Mouse (Mus musculus) urinary bladder, postnatal 25 days (tissue): ENCODE data around the gene Cyld.
"Not testable (repeated sequence)": the region's sequence is repeated elsewhere in the genome, so short reads cannot be mapped to it uniquely, and the experiment has no call there.

Source experiments
- DNase-seq: peaks from one replicate; pipeline ENCODE4 v3.0.0; 2022; ENCODE audit warnings: low spot score

The Cyld gene

DNA sequence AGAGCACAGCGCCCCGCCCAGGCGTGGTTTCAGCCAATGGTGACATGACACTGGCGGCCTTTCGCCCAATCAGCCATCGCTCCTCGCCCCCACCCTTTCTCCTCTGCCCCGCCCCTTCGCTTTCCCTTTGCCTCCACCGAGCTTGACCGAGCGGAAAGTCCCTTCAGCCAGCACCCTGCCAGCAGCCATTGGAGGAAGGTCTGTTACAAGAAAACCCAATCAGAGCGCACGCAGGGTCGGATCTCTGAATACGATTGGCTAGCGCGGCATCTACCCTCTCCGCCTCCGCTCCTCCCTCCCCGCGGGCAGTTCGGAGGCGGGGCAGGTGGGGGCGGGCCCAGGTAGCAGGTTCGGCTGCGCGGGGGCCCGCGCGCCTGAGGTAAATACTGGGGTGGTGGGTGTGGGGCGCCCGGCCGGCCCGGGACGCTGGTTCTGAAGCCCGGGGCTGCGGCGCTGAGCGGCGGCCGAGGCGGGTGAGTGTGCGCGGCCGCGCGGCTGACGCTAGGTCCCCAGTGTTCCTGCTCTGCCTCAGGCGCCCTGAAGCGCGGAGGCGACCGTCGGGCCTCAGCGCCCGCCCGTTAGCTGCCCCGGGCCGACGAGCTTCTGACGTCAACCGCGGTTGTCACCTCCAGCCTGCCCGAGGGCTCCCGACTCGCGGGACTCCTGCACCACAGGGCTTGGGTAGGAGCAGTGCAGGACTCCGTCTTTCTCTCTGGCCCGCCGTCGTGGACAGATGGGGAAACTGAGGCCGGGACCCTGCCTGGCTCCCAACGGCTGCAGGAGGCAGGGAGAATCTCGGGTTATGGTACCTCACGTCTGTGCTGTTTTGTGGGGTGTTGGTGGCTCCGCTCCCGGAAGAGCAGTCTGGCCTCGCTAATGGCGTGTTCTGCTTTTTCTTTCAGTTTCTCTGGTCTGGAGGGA is at the start of gene Cyld:
TSS of gene Cyld (plus strand) at position 308 of the 921 bp plus-strand sequence.
- peak; percentile 95 for DNase-seq

DNA sequence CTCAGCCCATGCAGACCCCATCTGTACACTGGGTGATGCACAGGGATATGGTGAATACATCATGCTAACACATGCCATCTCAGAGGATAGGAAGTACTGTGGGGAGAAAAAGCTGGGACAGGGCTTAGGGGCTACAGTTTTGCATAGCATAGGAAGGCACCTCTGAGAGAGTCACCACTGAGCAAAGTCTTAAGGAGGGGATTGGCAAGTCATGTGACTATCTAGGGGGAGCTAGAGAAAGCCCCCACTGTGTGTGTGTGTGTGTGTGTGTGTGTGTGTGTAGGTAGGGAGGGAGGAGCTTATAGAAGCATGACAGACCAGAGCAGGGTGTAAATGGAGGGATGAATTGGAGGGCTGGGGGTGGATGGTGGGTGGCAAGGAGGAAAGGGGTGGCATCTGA is 48.5 kb upstream of the Cyld start:
- no peak for DNase-seq

DNA sequence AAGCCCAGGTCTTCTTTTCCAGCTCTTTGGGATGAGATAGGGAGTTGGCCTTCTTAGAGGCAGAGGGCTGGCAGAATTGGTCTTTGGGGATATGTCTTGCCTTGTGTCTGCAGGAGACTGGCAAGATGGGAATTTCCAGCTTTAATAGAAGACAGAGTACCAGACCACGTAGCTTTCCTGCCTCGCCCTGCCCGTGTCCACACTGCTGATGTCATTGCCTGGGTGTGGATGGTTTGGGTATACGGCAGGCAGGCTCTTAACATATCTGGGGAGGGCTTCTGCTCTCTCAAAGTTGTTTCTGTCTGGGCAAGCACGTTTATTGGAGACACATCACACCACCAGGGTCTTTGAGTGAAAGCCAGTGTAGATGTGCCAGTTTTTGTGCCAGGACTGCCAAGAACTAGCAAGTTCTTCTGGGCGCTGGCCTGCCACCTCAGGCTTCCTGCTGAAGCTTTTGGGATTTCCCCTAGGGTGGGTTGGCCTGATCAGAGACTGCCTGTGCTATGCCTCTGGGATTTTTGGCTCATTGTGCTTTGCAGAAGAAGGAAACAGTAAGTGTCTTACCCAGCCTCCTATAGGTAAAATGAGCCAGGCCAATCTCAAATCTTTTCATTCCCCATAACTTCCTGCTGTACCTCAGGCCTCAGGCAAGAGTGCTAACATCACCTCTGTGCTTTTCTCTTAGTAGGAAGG is 46.7 kb upstream of the Cyld start:
- no peak for DNase-seq

DNA sequence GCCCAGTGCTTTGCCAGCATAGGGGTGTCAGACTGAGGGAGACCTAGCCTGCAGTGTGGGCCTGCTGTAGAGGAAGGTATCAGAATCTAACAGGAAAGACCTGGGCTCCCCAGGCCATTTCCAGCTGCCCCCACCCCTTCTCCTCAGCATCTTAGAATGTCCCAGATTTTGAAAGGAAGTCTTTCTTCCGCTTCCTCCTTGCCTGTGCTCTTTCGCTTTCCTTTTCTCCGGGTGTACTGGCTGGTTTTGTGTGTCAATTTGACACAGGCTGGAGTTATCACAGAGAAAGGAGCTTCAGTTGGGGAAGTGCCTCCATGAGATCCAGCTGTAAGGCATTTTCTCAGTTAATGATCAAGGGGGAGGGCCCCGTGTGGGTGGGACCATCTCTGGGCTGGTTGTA is 45.7 kb upstream of the Cyld start:
- DNase-seq = not testable (repeated sequence)

DNA sequence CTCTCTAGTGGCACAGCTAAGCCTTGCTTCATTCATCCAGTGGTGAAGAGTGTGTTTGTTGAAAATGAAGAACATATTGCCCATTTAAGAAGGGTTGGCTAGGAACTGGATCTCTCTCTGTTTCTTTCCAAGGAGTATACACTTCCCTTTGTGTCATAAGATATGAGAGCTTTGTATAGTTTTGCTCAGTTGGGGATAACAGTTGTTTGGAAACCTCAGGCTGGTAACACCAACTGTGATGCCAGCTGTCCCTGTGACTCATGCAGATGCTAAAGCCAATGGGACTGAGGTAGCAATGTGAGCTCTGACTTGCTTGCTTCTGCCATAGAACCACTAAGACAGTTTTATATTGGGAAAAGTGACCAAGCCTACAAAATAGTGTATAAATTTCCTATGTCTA is 41.5 kb upstream of the Cyld start:
- no peak for DNase-seq

DNA sequence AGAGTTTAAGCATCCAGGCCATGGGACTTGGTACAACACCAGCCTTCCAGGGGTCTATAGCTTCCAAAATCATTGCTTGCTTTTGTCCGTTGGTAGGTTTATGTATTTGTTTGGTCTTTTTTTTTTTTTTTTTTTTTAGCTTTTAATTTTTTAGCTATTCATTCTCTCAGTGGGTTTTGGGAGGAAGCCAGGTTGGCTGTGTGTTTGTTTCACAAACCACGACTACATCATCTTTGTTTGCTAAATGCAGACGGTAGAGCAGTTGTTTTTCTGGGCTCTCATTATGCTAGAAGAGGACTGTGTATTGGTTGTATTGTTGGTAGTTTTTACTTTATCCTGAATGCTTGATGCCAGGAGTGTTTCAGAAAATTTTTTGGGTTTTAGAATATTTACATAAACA is 37.0 kb upstream of the Cyld start:
- no peak for DNase-seq

DNA sequence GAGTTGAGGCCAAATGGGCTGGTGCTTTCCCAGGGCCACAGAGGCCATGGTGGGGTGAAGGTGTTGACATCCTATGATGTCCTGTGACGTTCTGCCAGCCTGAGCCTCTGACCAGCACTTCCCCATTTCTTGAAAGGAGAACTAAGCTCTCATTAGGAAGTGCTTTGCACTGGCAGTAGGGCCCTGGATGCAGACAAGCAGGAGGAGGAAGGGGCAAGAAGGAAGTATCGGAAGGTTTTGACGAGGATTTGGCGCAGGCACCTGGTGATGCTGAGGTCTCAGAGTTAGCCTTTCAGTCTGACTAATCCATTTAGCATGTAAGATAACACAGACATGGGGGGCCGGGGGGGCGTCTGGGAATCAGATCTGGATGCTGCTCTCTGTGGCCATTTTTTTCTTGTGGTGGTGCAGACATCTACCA is 34.4 kb upstream of the Cyld start:
- DNase-seq = no peak

DNA sequence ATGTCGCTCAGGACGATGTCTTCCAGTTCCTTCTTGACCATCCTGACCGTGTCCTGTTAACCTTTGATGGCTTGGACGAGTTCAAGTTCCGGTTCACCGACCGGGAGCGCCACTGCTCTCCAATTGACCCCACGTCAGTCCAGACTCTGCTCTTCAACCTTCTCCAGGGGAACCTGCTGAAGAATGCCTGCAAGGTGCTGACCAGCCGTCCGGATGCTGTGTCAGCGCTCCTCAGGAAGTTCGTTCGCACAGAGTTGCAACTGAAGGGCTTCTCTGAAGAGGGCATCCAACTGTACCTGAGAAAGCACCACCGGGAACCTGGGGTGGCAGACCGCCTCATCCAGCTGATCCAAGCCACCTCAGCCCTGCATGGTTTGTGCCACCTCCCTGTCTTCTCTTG is 32.7 kb upstream of the Cyld start:
- no peak for DNase-seq

DNA sequence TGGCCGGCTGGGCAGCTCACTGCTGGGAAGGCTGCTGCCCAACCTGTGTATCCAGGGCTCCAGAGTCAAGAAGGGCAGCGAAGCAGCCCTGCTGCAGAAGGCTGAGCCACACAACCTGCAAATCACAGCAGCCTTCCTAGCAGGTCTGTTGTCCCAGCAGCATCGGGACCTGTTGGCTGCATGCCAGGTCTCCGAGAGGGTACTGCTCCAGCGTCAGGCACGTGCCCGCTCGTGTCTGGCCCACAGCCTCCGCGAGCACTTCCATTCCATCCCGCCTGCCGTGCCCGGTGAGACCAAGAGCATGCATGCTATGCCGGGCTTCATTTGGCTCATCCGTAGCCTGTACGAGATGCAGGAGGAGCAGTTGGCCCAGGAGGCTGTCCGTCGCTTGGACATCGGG is 31.9 kb upstream of the Cyld start:
- DNase-seq = no peak

DNA sequence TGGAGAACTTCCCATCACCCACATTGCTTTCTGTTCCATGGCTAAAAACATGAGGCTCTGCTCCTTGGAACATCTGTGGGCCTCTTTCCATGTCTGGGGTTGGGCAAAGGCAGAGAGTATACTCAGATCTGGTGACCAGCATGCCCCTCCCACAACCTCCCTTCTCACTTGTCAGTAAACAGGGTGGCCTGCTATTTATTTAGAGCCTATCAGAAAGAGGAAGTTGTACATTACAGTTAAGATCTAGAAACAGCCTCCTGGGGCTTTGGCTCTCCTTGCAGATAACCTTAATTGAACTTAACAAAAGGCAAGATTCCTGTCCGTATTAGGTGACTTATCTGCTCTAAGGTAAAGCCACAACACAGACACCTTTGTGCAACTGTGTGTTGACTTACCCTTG is 30.4 kb upstream of the Cyld start:
- DNase-seq = no peak

DNA sequence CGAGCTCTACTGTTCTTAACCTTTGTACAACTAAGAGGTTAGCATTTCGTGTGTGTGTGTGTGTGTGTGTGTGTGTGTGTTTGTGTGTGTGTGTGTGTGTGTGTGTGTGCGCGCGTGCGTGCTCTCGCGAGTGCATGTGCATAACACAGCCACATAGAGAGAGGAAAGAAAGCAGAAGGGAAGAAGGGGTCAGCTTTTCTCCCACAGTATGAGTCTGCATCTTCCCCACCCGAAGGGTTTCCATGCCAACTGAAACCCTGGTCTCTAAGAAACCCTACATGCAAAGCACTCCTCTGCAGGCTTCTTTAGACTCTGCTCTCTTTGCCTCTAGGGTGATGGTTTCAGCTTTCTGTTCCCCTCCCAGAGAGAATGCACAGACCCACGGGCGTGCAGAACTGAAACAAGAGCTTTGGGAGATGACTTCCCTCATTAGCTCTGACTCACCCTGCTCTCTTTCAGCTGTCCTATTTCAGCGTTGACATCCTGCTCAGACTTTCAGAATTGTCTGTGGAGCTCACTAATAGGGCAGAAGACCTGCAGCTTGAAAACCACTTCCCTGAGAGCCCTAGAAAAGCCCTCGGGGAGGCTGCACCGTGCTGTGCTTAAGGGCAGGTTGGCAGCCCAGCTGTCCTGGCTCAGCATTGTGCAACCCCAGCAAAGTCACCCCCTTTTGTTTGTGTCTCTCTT is 28.3 kb upstream of the Cyld start:
- DNase-seq = no peak

DNA sequence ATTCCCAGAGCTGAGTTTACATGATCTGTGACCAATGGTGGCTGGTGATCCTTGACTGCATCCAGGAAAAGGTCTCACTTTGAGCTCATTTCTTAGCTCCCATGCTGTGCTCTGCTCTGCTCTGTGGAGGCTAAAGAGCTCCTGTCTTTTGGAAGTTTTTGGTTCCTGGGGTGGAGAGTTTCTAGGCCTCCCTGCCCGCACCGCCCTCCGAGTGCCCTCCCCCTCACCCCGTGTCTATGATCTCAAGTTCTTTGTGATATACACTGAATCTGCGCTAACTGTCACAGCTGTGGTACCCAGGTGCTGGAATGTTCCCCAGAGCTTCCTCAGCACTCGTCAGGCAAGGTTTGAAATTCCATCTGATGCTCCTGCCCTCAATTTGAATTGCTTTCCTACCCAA is 26.0 kb upstream of the Cyld start:
- DNase-seq = no peak

DNA sequence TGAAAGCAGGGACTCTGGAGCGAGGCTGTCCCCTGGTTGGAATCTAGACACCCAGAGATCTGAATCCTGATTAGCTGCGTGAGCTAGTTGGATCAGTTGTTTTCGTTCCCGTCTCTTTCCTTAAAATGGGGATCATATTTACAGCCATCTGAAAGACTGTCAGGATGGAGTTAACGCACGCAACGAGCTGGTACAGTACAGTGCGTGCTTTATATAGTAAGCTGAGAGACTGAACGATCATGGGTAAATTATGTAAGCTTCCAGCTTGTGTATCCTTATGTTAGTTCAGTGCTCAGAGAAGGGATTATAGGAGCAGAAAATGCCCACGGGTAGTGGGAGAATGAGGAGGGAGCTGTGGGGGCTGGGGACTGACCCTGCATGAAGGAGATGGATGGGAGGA is 25.3 kb upstream of the Cyld start:
- no peak for DNase-seq

DNA sequence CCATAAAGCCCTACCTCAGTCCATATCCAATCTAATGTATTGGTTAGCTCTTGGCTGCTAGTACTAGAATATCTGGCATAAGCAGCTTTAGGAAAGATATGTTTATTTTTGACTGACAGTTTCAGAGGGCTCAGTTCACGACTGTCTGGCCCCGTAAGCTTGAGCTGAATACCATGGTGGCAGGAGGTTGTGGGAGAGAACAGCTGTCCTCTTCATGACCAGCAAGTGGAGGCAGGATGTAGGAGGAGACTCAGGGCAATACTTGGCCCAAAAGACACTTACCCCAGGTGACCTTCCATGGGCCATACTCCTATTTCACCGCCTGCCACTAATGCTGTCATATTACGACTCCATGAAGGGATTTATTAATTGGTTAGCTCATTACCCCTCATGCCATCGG is 23.0 kb upstream of the Cyld start:
- no peak for DNase-seq

DNA sequence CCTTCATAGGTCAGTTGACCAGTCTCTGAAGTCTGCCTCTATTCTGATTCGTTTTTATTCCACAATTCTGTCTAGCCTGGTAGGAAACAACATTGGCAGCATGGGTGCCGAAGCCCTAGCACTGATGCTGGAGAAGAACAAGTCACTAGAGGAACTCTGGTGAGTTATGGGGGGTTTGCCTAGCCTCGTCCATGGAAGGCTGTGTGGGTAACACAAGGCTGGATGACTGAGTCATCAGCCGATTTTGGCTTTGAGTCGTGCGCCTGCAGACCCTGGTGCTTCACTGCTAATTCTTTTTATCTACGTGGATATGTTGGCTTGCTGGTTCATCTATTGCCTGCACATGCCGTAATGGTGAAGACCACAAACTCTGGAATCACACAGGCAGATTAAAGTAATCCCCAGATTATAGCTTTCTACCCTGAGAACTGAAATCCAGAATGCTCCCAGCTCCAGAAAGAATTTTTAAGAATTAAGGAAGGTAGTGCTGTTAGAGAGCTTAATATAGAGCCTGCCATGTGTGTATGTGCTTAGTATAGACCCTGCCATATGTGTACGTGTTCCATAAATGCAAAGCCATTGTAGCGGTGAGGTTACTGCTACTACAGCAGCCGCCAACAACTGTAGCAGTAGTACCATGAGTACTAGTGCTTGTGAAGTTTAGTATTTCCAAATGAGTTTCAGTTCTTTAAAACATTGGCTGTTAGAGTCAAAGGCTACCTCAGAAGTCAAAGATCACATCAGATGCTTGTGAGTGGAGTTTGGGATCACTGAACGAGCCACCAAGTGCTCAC is 21.3 kb upstream of the Cyld start:
- DNase-seq = no peak

DNA sequence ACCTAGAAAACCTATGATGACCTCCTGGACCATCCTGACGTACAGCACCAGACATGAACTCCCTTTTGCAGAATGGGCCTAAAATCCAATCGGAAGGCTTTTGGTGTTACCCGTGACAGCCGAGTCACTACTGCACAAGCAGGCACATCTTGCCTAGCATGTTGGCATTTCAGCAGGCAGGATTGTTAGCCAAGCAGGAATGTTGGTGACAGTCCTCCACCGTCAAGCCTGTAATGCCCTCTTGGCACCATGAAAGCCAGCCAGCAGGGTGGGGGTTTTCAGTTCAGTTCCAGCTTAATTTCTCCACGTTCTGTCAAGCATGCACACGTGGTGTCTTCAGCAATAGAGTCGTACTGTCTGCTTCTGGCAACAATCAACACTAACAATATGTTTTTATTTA is 19.8 kb upstream of the Cyld start:
- DNase-seq = no peak

DNA sequence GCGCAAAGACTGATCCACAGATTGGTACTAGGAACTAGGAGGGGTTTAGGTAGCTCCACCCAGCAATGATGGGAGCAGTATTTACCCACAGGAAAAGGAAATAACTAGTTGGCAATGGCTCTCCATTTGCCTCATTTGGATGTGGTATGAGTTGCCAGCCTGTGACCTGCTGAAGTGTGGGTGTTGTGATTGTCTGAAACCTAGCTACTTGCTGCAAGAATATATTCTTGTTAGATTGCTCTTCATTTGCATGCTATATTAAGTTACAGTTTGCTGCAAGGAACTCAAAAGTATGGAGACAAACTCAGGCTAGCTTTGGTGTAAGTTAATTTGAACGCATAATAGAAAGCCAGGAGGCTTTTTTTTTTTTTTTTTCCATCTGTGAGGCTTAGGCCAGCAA is 16.3 kb upstream of the Cyld start:
- DNase-seq = no peak

DNA sequence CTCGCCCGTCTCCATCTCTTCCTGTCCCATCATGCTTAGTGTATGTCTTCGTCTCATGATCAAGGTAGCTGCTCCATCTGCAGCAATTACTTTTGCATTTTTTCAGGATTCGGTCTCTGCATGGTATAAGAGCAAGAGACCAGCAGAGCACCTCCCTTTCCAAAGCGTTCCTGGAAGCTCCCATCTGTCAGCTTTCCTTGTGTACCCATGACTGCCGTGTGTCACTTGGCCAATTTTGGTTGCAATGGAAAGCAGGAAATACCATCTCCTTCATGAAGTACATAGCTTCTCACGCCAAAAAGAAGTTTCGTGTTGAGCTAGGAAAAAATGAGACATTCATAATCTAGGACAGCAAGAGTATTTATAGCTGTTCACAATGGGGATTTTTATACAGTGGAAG is 15.8 kb upstream of the Cyld start:
- no peak for DNase-seq

DNA sequence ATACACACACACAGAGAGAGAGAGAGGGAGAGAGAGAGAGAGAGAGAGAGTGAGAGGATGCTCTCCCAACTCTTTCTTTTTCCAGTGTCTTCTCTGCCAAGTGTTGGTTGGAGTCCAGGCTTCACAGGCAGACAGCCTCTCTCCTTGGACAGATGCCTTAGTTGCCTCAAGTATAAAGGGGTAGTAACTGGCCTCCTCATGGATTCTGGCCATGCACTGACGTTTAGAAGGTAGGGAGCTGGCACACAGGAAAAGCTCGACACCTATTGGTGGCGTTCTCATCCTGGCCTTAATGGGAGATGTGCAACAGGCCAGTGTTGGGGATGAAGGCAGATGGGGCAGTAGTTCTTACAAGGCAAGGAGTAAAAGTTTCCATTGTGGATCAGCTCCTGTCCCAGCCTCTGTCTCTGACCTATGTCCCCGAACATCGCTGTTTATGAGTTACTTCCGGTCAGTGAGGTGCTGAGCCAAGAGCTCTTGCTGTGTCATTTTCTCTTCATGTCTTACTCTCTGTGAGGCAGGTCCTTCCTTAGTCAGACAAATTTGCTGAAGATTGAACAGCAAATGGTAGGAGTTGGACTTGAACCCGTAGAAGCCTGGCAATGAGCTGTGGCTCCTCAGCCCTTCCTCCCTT is 13.1 kb upstream of the Cyld start:
- no peak for DNase-seq

DNA sequence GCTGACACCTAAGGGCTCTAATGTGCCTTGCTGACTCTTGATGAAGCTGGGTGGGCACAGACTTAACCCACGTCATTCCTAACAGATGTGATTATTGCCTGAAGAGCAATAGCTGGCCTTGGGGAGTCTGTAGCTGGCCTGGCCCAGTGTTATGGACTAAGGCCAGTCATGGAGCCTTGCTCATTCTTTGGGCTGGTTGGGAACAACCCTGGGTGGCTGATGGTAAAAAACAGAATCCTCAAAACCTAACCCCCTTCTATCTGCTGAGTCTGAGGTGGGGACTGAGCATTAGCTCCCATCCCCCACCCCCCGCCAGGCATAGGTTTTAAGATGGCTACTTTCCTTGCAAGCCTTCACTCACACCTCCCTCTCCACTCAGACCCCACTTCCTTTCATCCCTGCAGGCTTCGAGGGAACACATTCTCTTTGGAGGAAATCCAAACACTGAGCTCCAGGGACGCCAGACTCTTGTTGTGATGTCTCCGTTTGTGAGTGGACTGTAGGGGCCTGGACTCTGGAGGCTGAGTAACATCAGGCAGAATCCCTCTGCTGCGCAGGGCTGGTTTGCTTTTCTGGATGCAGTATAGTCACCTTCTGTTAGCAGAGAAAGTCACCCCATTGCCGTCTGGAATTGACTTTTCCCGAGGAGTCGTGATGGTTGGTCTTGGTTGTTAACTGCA is 10.5 kb upstream of the Cyld start:
- DNase-seq = no peak

DNA sequence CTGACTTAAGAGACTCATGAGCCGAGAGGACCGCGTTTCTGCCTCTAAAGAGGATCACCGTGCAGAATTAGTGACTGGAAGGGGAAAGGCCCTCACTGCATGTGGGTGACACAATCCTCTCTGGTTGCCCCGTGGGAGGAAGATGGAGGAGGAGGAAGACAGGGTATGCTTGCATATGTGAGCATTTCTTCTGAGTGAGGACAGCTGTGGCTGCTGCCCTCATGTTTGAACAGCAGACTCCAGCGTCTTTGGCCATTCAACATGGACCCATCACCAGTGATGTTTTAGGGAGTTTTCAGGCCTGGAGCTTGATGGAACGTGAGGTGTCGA is 10.0 kb upstream of the Cyld start:
- no peak for DNase-seq
